Mouse (Mus musculus) lung, adult 2 months (tissue): ENCODE results near the gene Fgfr3.

Experiments used
- CTCF ChIP-seq: fragments of 200-500 bp; IDR thresholded peaks from 2 replicates; pipeline ENCODE4 v1.5.1; 2011; ENCODE audit warnings: mild to moderate bottlenecking, low read length, control low read depth; ENCODE audit not compliant: insufficient read depth
- POLR2A ChIP-seq: fragments of 200-500 bp; IDR thresholded peaks from 2 replicates; pipeline ENCODE4 v1.6.1; 2011; ENCODE audit warnings: low read depth, mild to moderate bottlenecking, control low read depth, low read length, borderline replicate concordance; ENCODE audit errors: extremely low read depth

GRCm38 (mm10) chr5:33682963-33683362 lies 38.5 kb upstream of the Fgfr3 start:
- TF ChIP-seq POLR2A (no peak), CTCF (no peak)
